Mouse (Mus musculus) cerebellum, postnatal 36 days (tissue): ENCODE measurements around the gene Spry2.

ENCODE experiments used
- DNase-seq, 2 experiments: peaks; one replicate each; pipeline ENCODE4 v3.0.0; 2021 to 2022; ENCODE audit warnings: mixed read lengths in 2 of 2

Gene Spry2

GRCm38 (mm10) chr14:105890516-105891231 lies 5.9 kb downstream of the Spry2 start:
- DNase-seq = no peak

- DNase-seq = no peak
Measured at GRCm38 (mm10) chr14:105886643-105887374, 9.8 kb downstream of the Spry2 start.

- no peak for DNase-seq
Measured at GRCm38 (mm10) chr14:105885249-105885648, 11.4 kb downstream of the Spry2 start.

- DNase-seq = no peak
Measured at GRCm38 (mm10) chr14:105883215-105883614, 13.4 kb downstream of the Spry2 start.

GRCm38 (mm10) chr14:105878359-105878758 lies 18.3 kb downstream of the Spry2 start:
- no peak for DNase-seq

GRCm38 (mm10) chr14:105876375-105876774 lies 20.2 kb downstream of the Spry2 start:
- no peak for DNase-seq

GRCm38 (mm10) chr14:105870370-105870936 lies 26.2 kb downstream of the Spry2 start:
- DNase-seq = no peak

GRCm38 (mm10) chr14:105865381-105865938 lies 31.2 kb downstream of the Spry2 start:
- DNase-seq = no peak

GRCm38 (mm10) chr14:105862199-105862598 lies 34.4 kb downstream of the Spry2 start:
- no peak for DNase-seq

GRCm38 (mm10) chr14:105860920-105861319 lies 35.7 kb downstream of the Spry2 start:
- DNase-seq = no peak

GRCm38 (mm10) chr14:105860276-105860675 lies 36.3 kb downstream of the Spry2 start:
- DNase-seq = no peak

GRCm38 (mm10) chr14:105859876-105860275 lies 36.7 kb downstream of the Spry2 start:
- no peak for DNase-seq

- no peak for DNase-seq
Measured at GRCm38 (mm10) chr14:105859368-105859767, 37.3 kb downstream of the Spry2 start.

- no peak for DNase-seq
Measured at GRCm38 (mm10) chr14:105858935-105859334, 37.7 kb downstream of the Spry2 start.

- no peak for DNase-seq
Measured at GRCm38 (mm10) chr14:105851359-105852067, 45.1 kb downstream of the Spry2 start.
